Mouse (Mus musculus) MEL (cell line): ENCODE results near the gene BC005537. TPM values are rescaled to one million over a fixed set of nuclear protein-coding genes. Genes with fewer than 3 reads are reported as not detected.

ENCODE experiments used
- DNase-seq: peaks from one replicate; pipeline ENCODE4 v3.0.0; 2011; ENCODE audit warnings: low read depth, low spot score
- H3K27ac ChIP-seq: 2 replicates; pipeline ENCODE4 v1.5.1; 2012; ENCODE audit warnings: low read depth, mild to moderate bottlenecking, control low read depth, low read length, moderate library complexity; ENCODE audit not compliant: control insufficient read depth
- H3K27me3 ChIP-seq, 2 experiments: fragments of 150-350 bp in 1 of 2; sonication (generic) in 1 of 2; 2 replicates each; pipeline ENCODE4 v1.6.1; 2012; ENCODE audit warnings: low read length in 2 of 2, mild to moderate bottlenecking in 2 of 2, improper control_type of control experiment in 1 of 2, moderate library complexity in 1 of 2; ENCODE audit not compliant: insufficient read depth in 2 of 2, control insufficient read depth in 1 of 2
- H3K36me3 ChIP-seq, 2 experiments: 2 replicates each; pipeline ENCODE4 v1.6.1; 2012 to 2014; ENCODE audit warnings: low read length in 2 of 2, improper control_type of control experiment in 1 of 2, inconsistent platforms in 1 of 2, mild to moderate bottlenecking in 1 of 2; ENCODE audit not compliant: insufficient read depth in 2 of 2, control insufficient read depth in 1 of 2
- H3K4me1 ChIP-seq, 2 experiments: fragments of 150-350 bp in 1 of 2; sonication (generic) in 1 of 2; 2 replicates each; pipeline ENCODE4 v1.6.1; 2012; ENCODE audit warnings: low read length in 2 of 2, improper control_type of control experiment in 1 of 2, mild to moderate bottlenecking in 1 of 2; ENCODE audit not compliant: insufficient read depth in 2 of 2, control insufficient read depth in 1 of 2
- H3K4me3 ChIP-seq, 2 experiments: fragments of 150-350 bp in 1 of 2; sonication (generic) in 1 of 2; 2 replicates each; pipeline ENCODE4 v1.5.1; 2012; ENCODE audit warnings: low read depth in 2 of 2, low read length in 2 of 2, mild to moderate bottlenecking in 2 of 2, moderate library complexity in 2 of 2, control low read depth in 1 of 2, improper control_type of control experiment in 1 of 2; ENCODE audit not compliant: control insufficient read depth in 1 of 2, insufficient read depth in 1 of 2
- H3K79me2 ChIP-seq: 2 replicates; pipeline ENCODE4 v1.6.1; 2012; ENCODE audit warnings: mild to moderate bottlenecking, low read length, moderate library complexity; ENCODE audit not compliant: control insufficient read depth, poor library complexity, insufficient read depth
- H3K9ac ChIP-seq: 2 replicates; pipeline ENCODE4 v1.6.1; 2012; ENCODE audit warnings: low read depth, mild to moderate bottlenecking, control low read depth, low read length, moderate library complexity; ENCODE audit not compliant: control insufficient read depth, poor library complexity, severe bottlenecking
- H3K9me3 ChIP-seq: fragments of 150-350 bp; sonication (generic); replicated peaks from 2 replicates; pipeline ENCODE4 v1.6.1; 2012; ENCODE audit warnings: mild to moderate bottlenecking, low read length, improper control_type of control experiment, moderate library complexity; ENCODE audit not compliant: insufficient read depth
- CHD1 ChIP-seq: IDR thresholded peaks from 2 replicates; pipeline ENCODE4 v1.6.1; 2012; ENCODE audit warnings: low read depth, mild to moderate bottlenecking, inconsistent platforms, low read length, improper control_type of control experiment
- CHD2 ChIP-seq: IDR thresholded peaks from 2 replicates; pipeline ENCODE4 v1.6.1; 2011; ENCODE audit warnings: low read length, improper control_type of control experiment
- ELF1 ChIP-seq: IDR thresholded peaks from 2 replicates; pipeline ENCODE4 v1.6.1; 2014; ENCODE audit warnings: low read depth, mild to moderate bottlenecking, inconsistent platforms, low read length, improper control_type of control experiment, moderate library complexity
- EP300 ChIP-seq, 2 experiments: IDR thresholded peaks; 2 replicates each; pipeline ENCODE4 v1.6.1; 2011; ENCODE audit warnings: improper control_type of control experiment in 2 of 2, low read length in 2 of 2, low read depth in 1 of 2, mild to moderate bottlenecking in 1 of 2
- ETS1 ChIP-seq: IDR thresholded peaks from 2 replicates; pipeline ENCODE4 v1.6.1; 2012; ENCODE audit warnings: low read depth, mild to moderate bottlenecking, inconsistent platforms, low read length, improper control_type of control experiment, moderate library complexity
- GABPA ChIP-seq: IDR thresholded peaks from 2 replicates; pipeline ENCODE4 v1.6.1; 2012; ENCODE audit warnings: low read depth, mild to moderate bottlenecking, inconsistent platforms, low read length, improper control_type of control experiment, moderate library complexity
- GATA1 ChIP-seq: IDR thresholded peaks from 2 replicates; pipeline ENCODE4 v1.6.1; 2011; ENCODE audit warnings: low read depth, low read length, improper control_type of control experiment
- HCFC1 ChIP-seq: IDR thresholded peaks from 2 replicates; pipeline ENCODE4 v1.6.1; 2012; ENCODE audit warnings: low read depth, mild to moderate bottlenecking, inconsistent platforms, low read length, improper control_type of control experiment, moderate library complexity
- JUND ChIP-seq: IDR thresholded peaks from 2 replicates; pipeline ENCODE4 v1.6.1; 2011; ENCODE audit warnings: low read depth, mild to moderate bottlenecking, improper control_type of control experiment, low read length
- MAFK ChIP-seq: IDR thresholded peaks from 2 replicates; pipeline ENCODE4 v1.6.1; 2011; ENCODE audit warnings: low read depth, mild to moderate bottlenecking, low read length, improper control_type of control experiment, borderline replicate concordance
- MAX ChIP-seq: IDR thresholded peaks from 2 replicates; pipeline ENCODE4 v1.6.1; 2011; ENCODE audit warnings: low read length, improper control_type of control experiment
- MAZ ChIP-seq: IDR thresholded peaks from 2 replicates; pipeline ENCODE4 v1.6.1; 2012; ENCODE audit warnings: low read depth, mild to moderate bottlenecking, inconsistent platforms, low read length, improper control_type of control experiment
- MEF2A ChIP-seq: IDR thresholded peaks from 2 replicates; pipeline ENCODE4 v1.6.1; 2014; ENCODE audit warnings: low read depth, mild to moderate bottlenecking, inconsistent platforms, low read length, improper control_type of control experiment; ENCODE audit not compliant: poor library complexity, insufficient replicate concordance, severe bottlenecking; ENCODE audit errors: extremely low read depth
- MXI1 ChIP-seq: IDR thresholded peaks from 2 replicates; pipeline ENCODE4 v1.6.1; 2011; ENCODE audit warnings: mild to moderate bottlenecking, low read depth, low read length, improper control_type of control experiment
- MYC ChIP-seq: IDR thresholded peaks from 2 replicates; pipeline ENCODE4 v1.6.1; 2011; ENCODE audit warnings: low read depth, mild to moderate bottlenecking, low read length, improper control_type of control experiment, moderate library complexity
- NELFE ChIP-seq: IDR thresholded peaks from 2 replicates; pipeline ENCODE4 v1.6.1; 2011; ENCODE audit warnings: low read depth, low read length, improper control_type of control experiment
- NRF1 ChIP-seq: IDR thresholded peaks from 2 replicates; pipeline ENCODE4 v1.6.1; 2014; ENCODE audit warnings: low read depth, mild to moderate bottlenecking, inconsistent platforms, low read length, improper control_type of control experiment, moderate library complexity; ENCODE audit not compliant: poor library complexity, insufficient read depth, severe bottlenecking
- POLR2A ChIP-seq, 2 experiments: IDR thresholded peaks; 2 replicates each; pipeline ENCODE4 v1.6.1; 2011 to 2012; ENCODE audit warnings: low read length in 2 of 2, mild to moderate bottlenecking in 2 of 2, control low read depth in 1 of 2, improper control_type of control experiment in 1 of 2, low read depth in 1 of 2, moderate library complexity in 1 of 2; ENCODE audit not compliant: control insufficient read depth in 1 of 2, insufficient read depth in 1 of 2, poor library complexity in 1 of 2
- POLR2AphosphoS5 ChIP-seq: IDR thresholded peaks from 2 replicates; pipeline ENCODE4 v1.6.1; 2012; ENCODE audit warnings: low read depth, borderline replicate concordance, mild to moderate bottlenecking, inconsistent platforms, low read length, moderate library complexity, mixed read lengths
- RAD21 ChIP-seq: IDR thresholded peaks from 2 replicates; pipeline ENCODE4 v1.6.1; 2011; ENCODE audit warnings: mild to moderate bottlenecking, low read depth, low read length, improper control_type of control experiment
- RCOR1 ChIP-seq: IDR thresholded peaks from 2 replicates; pipeline ENCODE4 v1.6.1; 2012; ENCODE audit warnings: low read depth, mild to moderate bottlenecking, inconsistent platforms, low read length, improper control_type of control experiment
- SIN3A ChIP-seq: IDR thresholded peaks from 2 replicates; pipeline ENCODE4 v1.6.1; 2012; ENCODE audit warnings: low read length, improper control_type of control experiment, inconsistent platforms
- TAL1 ChIP-seq: IDR thresholded peaks from 2 replicates; pipeline ENCODE4 v1.6.1; 2012; ENCODE audit warnings: mild to moderate bottlenecking, inconsistent platforms, low read length, moderate library complexity, mixed read lengths
- TBP ChIP-seq: IDR thresholded peaks from 2 replicates; pipeline ENCODE4 v1.8.0; 2011; ENCODE audit warnings: low read depth, low read length, improper control_type of control experiment
- TCF12 ChIP-seq: IDR thresholded peaks from 2 replicates; pipeline ENCODE4 v1.6.1; 2014; ENCODE audit warnings: low read depth, mild to moderate bottlenecking, inconsistent platforms, low read length, improper control_type of control experiment, moderate library complexity
- UBTF ChIP-seq: IDR thresholded peaks from 2 replicates; pipeline ENCODE4 v1.6.1; 2012; ENCODE audit warnings: low read depth, mild to moderate bottlenecking, inconsistent platforms, low read length, improper control_type of control experiment, moderate library complexity, borderline replicate concordance; ENCODE audit not compliant: insufficient read depth
- USF1 ChIP-seq: IDR thresholded peaks from 2 replicates; pipeline ENCODE4 v1.6.1; 2014; ENCODE audit warnings: low read depth, mild to moderate bottlenecking, inconsistent platforms, low read length, improper control_type of control experiment, moderate library complexity
- ZKSCAN1 ChIP-seq: IDR thresholded peaks from 2 replicates; pipeline ENCODE4 v1.6.1; 2012; ENCODE audit warnings: low read depth, mild to moderate bottlenecking, inconsistent platforms, low read length, improper control_type of control experiment, moderate library complexity
- ZMIZ1 ChIP-seq: IDR thresholded peaks from 2 replicates; pipeline ENCODE4 v1.6.1; 2012; ENCODE audit warnings: low read depth, mild to moderate bottlenecking, inconsistent platforms, low read length, improper control_type of control experiment, moderate library complexity
- ZNF384 ChIP-seq: IDR thresholded peaks from 2 replicates; pipeline ENCODE4 v1.6.1; 2012; ENCODE audit warnings: low read depth, mild to moderate bottlenecking, inconsistent platforms, low read length, improper control_type of control experiment
- polyA plus RNA-seq, 2 experiments: library from polyadenylated mRNA; stranded (reverse) in 1 of 2; unstranded in 1 of 2; fragments of >175 nt in 1 of 2; fragments of >200 nt in 1 of 2; gene quantifications; 2 replicates each; pipeline versions ENCODE4 v1.2.1 to v1.2.4; 2012; ENCODE audit warnings: low replicate concordance in 2 of 2, low read depth in 1 of 2; ENCODE audit not compliant: insufficient read length in 2 of 2, insufficient read depth in 1 of 2, missing spikeins in 1 of 2
- total RNA-seq: library from RNA; depleted of rRNA; stranded (reverse); fragments of 300-350 nt; gene quantifications from 2 replicates; pipeline ENCODE4 v1.2.3, GENCODE M21; 2012

The BC005537 gene
- total and polyA plus RNA-seq, 3 experiments = 32.7 to 62.6 (median 48.8) TPM

DNA sequence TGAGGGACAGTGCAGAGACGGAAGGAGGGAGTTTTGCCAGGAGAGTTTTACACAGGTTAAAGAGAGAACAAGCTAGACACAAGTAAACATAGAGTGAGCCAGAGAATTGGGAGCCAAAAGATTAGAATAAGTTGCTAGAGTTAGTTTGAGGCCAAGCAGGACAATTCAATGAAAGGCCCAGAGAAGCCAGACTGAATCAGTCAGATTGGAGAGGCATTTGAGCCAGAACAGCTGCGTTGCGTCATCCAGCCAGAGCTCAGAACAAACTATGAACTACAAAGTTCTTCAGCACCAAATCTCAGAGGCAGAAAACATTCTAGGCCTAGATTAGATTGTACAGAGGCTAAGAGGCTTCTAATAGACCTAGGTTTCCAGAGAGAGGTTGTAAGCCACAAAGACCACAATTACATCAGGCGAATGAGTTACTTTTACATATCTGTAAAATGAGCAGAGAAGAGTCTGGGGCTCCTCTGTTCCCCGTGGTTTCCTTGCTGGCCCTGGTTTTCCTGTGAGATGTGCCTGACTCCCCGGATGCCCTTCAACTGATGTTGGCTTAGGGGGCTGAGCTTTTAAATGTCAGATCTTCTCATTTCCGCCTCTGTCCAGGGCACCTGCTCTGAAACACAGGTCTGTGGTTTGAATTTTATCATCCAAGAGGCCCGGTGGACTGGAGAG lies 22.6 kb upstream of the BC005537 start:
- Histone ChIP-seq H3K36me3 (peaks cover 0 to 2% of the 10 kb centered on the region in 2 experiments; a peak in 1 of 4 replicates), H3K4me1 (peaks cover 3 to 4% of the 10 kb centered on the region in 2 experiments; a peak in 2 of 4 replicates), H3K79me2 (no peaks in the 10 kb centered on the region), H3K27ac (no peak overlapping the region), H3K27me3 (no peaks in the 10 kb centered on the region; a peak in 1 of 4 replicates), H3K9me3 (no peaks in the 10 kb centered on the region), H3K9ac (no peak overlapping the region), H3K4me3 (no peak overlapping the region)
- DNase-seq = no peak
- TF ChIP-seq GATA1 (no peak), CHD1 (no peak), HCFC1 (no peak), CHD2 (no peak), MXI1 (no peak), NRF1 (no peak), TCF12 (no peak), JUND (no peak), ZNF384 (no peak)

DNA sequence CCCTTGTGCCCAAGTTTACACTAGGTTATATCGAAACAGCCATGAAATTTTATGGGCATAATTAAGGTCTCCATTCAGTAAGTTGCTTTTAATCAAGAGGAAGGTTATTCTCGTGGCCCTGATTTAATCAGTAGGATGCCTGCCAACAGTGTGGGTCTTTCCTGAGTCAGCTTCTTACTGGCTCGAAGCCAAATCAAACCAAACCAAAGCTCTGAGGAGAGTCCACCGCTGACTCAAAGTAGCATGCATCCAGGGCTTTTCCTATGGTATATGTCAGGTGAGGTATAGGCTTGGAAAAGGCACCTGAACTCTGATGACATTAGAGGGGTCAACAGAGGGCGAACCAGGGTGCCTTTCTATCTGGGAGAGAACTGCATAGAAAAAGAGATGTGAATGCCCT lies 19.5 kb upstream of the BC005537 start:
- peaks cover 0 to 8% of the 10 kb centered on the region in 2 experiments; a peak in 2 of 4 replicates for H3K36me3 ChIP-seq
- H3K4me1 ChIP-seq = peaks cover 8 to 18% of the 10 kb centered on the region in 2 experiments
- no peaks in the 10 kb centered on the region for H3K9me3 ChIP-seq
- no peaks in the 10 kb centered on the region for H3K79me2 ChIP-seq
- H3K27me3 ChIP-seq = no peaks in the 10 kb centered on the region; a peak in 1 of 4 replicates
- no peak overlapping the region for H3K27ac ChIP-seq
- H3K9ac ChIP-seq = no peak overlapping the region
- DNase-seq = peak; percentile 63
- H3K4me3 ChIP-seq = no peak overlapping the region
- TF ChIP-seq CHD1 (no peak), POLR2AphosphoS5 (no peak), RAD21 (no peak), NELFE (no peak), JUND (no peak), ZMIZ1 (no peak), MAZ (no peak), ELF1 (no peak), ZNF384 (no peak), TAL1 (no peak), SIN3A (peak; percentile 28; the same call in 1 of the 2 replicates), USF1 (no peak), MXI1 (0 out of 2 replicates have a peak, but pooled peaks have one; percentile 25), GATA1 (peak; percentile 40; the same call in 1 of the 2 replicates), TBP (no peak), POLR2A (IDR thresholded peaks at IDR 0.05; ENCODE audit: control insufficient read depth in 1 of 2, insufficient read depth in 1 of 2, low read depth in 1 of 2, low read length in 2 of 2, poor library complexity in 1 of 2) (no peak), GABPA (no peak), ZKSCAN1 (no peak), MYC (no peak), RCOR1 (peak; percentile 95), TCF12 (0 out of 2 replicates have a peak, but pooled peaks have one; percentile 9), ETS1 (peak; percentile 23; the same call in 1 of the 2 replicates), UBTF (no peak), MAX (no peak), MEF2A (no peak), EP300 (IDR thresholded peaks at IDR 0.05; ENCODE audit: low read depth in 1 of 2, low read length in 2 of 2) (peak; percentile 4 to 46; a peak in 2 of 4 replicates), MAFK (no peak)
